Mouse (Mus musculus) heart, embryonic 12.5 days (tissue): ENCODE measurements around the gene Nelfe. TPM values are rescaled to one million over a fixed set of nuclear protein-coding genes. Genes with fewer than 3 reads are reported as not detected.
A peak's percentile ranks its signal among the peaks of the same experiment; 100 is the strongest.
"Not testable (repeated sequence)": the region's sequence is repeated elsewhere in the genome, so short reads cannot be mapped to it uniquely, and the experiment has no call there.

Experiments used
- ATAC-seq: fragments of 200-750 bp; cut with Nextera tagmentation; 2 replicates; pipeline ENCODE4 v1.8.0; 2017; ENCODE audit warnings: moderate TSS enrichment, moderate library complexity; ENCODE audit not compliant: insufficient number of reproducible peaks, low FRiP score
- H3K27ac ChIP-seq: fragments of 300-500 bp; sonication (generic); 2 replicates; pipeline ENCODE4 v1.5.1; 2016; ENCODE audit warnings: mild to moderate bottlenecking, moderate library complexity; ENCODE audit not compliant: poor library complexity, severe bottlenecking
- H3K27me3 ChIP-seq: fragments of 300-500 bp; sonication (generic); replicated peaks from 2 replicates; pipeline ENCODE4 v1.6.1; 2016; ENCODE audit warnings: mild to moderate bottlenecking, moderate library complexity
- H3K36me3 ChIP-seq: fragments of 300-500 bp; sonication (generic); 2 replicates; pipeline ENCODE4 v1.6.1; 2016; ENCODE audit warnings: mild to moderate bottlenecking, moderate library complexity
- H3K4me1 ChIP-seq: fragments of 300-500 bp; sonication (generic); replicated peaks from 2 replicates; pipeline ENCODE4 v1.6.1; 2016; ENCODE audit warnings: mild to moderate bottlenecking
- H3K4me2 ChIP-seq: fragments of 300-500 bp; sonication (generic); 2 replicates; pipeline ENCODE4 v1.6.1; 2016; ENCODE audit warnings: mild to moderate bottlenecking, moderate library complexity
- H3K4me3 ChIP-seq: fragments of 300-500 bp; sonication (generic); 2 replicates; pipeline ENCODE4 v1.5.1; 2016; ENCODE audit warnings: mild to moderate bottlenecking
- H3K9ac ChIP-seq: fragments of 300-500 bp; sonication (generic); 2 replicates; pipeline ENCODE4 v1.6.1; 2016; ENCODE audit warnings: mild to moderate bottlenecking, moderate library complexity
- H3K9me3 ChIP-seq: fragments of 300-500 bp; sonication (generic); replicated peaks from 2 replicates; pipeline ENCODE4 v1.6.1; 2016; ENCODE audit warnings: mild to moderate bottlenecking, moderate library complexity
- WGBS: fragments of 180-500 bp; shearing (Covaris S2); methylation state at CpG from one replicate; pipeline ENCODE4 v1.1.7; 2016; 5-methylcytosine and 5-hydroxymethylcytosine counted together
- polyA plus RNA-seq: library from polyadenylated mRNA; unstranded; fragments of >200 nt; fragmentation: Nextera tagmentation; extraction: Ambion mirVana; gene quantifications from 2 replicates; pipeline ENCODE4 v1.2.1, GENCODE M21; 2016

The Nelfe gene
- 73.7 and 81.3 TPM in 2 replicates for polyA plus RNA-seq

DNA sequence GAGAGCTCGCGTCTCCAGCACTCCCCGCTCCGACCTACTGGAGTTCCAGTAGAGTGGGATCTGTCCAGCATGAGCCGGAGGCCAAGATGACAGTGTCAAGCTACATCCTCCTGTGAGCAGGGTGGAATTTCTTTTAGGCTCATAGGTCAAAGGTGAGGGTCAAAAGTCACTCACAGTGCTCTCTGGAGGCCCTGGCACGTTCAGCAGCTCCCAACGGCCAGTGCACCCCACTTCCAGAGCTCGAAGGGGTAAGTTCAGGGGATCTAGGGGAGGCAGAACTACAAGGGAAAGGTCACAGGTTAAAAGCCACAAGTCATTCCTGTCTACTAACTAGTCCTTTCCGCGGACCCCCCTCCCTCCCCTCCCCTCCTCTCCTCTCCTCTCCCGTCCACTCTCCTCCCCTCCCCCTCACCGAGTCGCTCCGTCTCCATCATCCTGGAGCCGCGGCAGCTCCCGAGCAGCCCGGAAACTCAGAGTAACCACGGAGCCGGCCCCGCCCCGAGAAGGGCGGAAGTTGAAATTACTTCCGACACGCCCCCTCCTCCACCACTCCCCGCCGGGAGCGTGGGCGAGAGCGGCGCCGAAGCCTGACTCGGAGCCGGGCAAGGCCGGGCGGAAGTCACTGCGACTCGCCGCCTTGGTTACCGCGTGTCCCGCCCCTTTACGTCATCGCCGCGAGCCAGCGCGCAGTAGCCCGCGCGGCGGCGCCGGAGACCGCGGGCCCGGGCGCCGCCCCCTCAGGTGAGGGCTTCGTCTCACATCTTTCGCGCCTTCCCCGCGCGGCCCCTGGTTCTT, at the start of gene Nelfe, which contains the start of gene Skiv2l:
Gene Nelfe (plus strand): TSS at position 670 of the 795 bp plus-strand sequence.
Gene Skiv2l (minus strand): TSS at position 489 of the 795 bp plus-strand sequence.
- peak within 1 kb of the TSS; percentile 91 for H3K4me3 ChIP-seq
- under 1% methylated on average over 64 of the region's 65 CpGs for WGBS
- no peaks in the 10 kb centered on the region for H3K9me3 ChIP-seq
- no peaks in the 10 kb centered on the region for H3K27me3 ChIP-seq
- ATAC-seq = peak; percentile 97
- H3K27ac ChIP-seq = no peak within 1 kb of the TSS
- H3K36me3 ChIP-seq = peaks cover 61% of the 10 kb centered on the region
- H3K9ac ChIP-seq = peak within 1 kb of the TSS; percentile 87
- peak within 1 kb of the TSS; percentile 92 for H3K4me2 ChIP-seq
- H3K4me1 ChIP-seq = peaks cover 16% of the 10 kb centered on the region

DNA sequence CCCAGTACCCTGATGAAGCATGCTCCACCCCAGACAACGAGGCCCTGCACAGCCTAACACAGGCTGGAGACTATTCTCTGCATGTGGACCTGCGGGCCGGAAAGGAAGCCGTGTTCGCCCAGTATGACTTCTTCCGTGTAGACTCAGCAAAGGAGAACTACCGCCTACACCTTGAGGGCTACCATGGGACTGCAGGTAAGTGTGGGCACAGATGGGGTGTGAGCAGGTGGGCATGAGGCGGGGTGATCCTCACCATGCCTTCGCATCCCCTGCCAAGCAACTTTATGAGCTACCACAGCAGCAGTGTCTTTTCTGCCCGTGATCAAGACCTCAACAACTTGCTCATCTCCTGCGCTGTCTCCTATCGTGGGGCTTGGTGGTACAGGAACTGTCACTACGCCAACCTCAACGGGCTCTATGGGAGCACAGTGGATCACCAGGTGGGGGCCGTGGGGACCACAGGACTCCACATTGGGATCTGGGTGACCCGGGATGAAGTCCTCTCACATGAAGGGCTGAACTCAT, 49.3 kb upstream of the Nelfe start:
- not testable (repeated sequence) for ATAC-seq, H3K36me3 ChIP-seq, H3K4me1 ChIP-seq, H3K4me2 ChIP-seq, H3K27me3 ChIP-seq, H3K9me3 ChIP-seq, H3K4me3 ChIP-seq, H3K27ac ChIP-seq, H3K9ac ChIP-seq
- 85% methylated on average over 16 of the region's 16 CpGs for WGBS

GRCm38 (mm10) chr17:34802756-34803155, 47.4 kb upstream of the Nelfe start:
- not testable (repeated sequence) for H3K4me2 ChIP-seq, H3K9ac ChIP-seq, ATAC-seq, H3K4me3 ChIP-seq, H3K4me1 ChIP-seq, H3K27me3 ChIP-seq, H3K27ac ChIP-seq, H3K9me3 ChIP-seq, H3K36me3 ChIP-seq
- WGBS = 81% methylated on average over 9 of the region's 9 CpGs

DNA sequence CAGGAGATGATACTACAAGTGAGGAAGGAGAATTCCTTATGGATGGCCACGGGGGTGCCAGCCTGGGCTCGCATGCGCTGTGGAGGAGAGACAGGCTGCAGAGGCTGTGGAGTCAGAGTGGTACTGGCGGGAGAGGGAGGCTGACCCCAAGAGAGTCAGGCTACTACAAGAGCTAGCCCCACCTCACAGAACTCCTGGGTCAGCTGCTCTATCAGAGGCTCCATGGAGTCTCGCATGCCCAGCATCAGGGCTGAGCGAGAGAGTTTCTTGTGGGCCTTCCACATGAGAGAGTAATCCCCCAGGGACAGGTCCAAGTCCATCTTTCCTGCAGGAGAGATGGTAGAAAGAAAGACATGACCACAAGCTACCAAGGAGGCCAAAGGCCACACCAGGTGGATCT, 46.8 kb upstream of the Nelfe start:
- 88% methylated on average over 6 of the region's 6 CpGs for WGBS
- not testable (repeated sequence) for H3K27ac ChIP-seq, H3K9ac ChIP-seq, ATAC-seq, H3K36me3 ChIP-seq, H3K4me1 ChIP-seq, H3K4me3 ChIP-seq, H3K27me3 ChIP-seq, H3K4me2 ChIP-seq, H3K9me3 ChIP-seq

DNA sequence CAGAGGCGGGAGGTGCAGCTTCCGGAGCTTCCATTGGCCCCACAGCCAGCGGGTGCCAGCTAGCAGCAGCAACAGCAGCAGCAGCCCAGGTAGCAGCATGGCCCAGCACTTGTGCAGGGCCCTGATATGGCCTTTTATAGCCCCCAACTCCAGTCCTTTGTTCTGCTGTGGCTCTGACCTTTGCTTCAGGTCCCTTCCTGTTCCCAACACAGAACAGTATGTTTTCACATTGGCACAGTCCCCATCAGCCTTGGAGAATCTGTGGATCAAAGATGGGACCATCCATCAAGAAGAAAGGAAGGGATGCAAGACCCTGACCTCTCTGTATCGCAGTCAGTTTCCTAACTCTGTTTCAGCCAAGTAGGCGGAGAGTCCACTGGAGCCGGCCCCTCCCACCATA, 45.9 kb upstream of the Nelfe start, which contains the start of gene Cyp21a1:
Gene Cyp21a1 (minus strand): TSS at position 261 of the 400 bp plus-strand sequence.
- not testable (repeated sequence) for H3K4me1 ChIP-seq, H3K4me2 ChIP-seq, H3K4me3 ChIP-seq, ATAC-seq, H3K36me3 ChIP-seq, H3K27ac ChIP-seq, H3K27me3 ChIP-seq, H3K9me3 ChIP-seq, H3K9ac ChIP-seq
- 81% methylated on average over 6 of the region's 6 CpGs for WGBS

DNA sequence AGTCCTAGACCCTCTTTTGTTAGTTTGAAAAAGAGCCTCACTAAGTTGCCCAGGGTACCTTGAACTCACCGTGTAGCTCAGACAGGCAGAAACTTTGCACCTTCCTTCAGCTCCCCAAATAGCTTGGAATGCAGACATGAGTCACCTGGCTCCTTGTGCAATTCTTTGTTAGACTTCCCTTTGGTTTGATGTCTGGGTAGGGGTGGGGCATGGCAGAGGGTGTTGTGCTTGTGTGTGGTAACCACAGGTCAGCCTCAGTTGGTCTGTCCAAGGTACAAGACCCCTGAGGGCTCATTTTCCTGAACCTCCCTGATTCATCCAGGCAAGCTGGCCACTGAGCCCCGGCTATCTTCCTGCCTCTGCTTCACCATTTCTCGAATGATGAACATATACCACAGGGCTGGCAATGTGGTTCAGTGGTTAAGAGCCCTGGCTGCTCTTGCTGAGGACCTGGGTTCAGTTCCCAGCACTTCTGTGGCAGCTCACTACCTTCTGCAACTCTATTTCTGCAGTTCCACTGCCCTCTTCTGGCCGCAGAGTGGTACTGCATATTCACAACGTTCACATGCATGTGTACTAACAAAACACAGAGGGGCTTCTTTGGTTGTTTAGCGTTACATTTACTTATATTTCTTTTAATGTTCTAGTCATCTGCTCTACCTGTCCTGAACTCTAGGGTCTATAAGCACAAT, 45.2 kb upstream of the Nelfe start:
- Histone ChIP-seq H3K36me3 (no peaks in the 10 kb centered on the region), H3K9ac (no peak overlapping the region), H3K4me3 (no peak overlapping the region), H3K27me3 (no peaks in the 10 kb centered on the region), H3K9me3 (peaks cover 8% of the 10 kb centered on the region), H3K27ac (no peak overlapping the region), H3K4me1 (no peaks in the 10 kb centered on the region), H3K4me2 (no peak overlapping the region)
- WGBS = 73% methylated on average over 6 of the region's 6 CpGs
- no peak for ATAC-seq

- Histone ChIP-seq H3K9me3 (peaks cover 8% of the 10 kb centered on the region), H3K36me3 (no peaks in the 10 kb centered on the region), H3K9ac (no peak overlapping the region), H3K27ac (no peak overlapping the region), H3K4me3 (no peak overlapping the region), H3K27me3 (peaks cover 5% of the 10 kb centered on the region; the same call in 1 of the 2 replicates), H3K4me2 (no peak overlapping the region), H3K4me1 (no peaks in the 10 kb centered on the region)
- ATAC-seq = no peak
- 62% methylated on average over 3 of the region's 3 CpGs for WGBS
Measured at GRCm38 (mm10) chr17:34807176-34807575, 43.0 kb upstream of the Nelfe start.

DNA sequence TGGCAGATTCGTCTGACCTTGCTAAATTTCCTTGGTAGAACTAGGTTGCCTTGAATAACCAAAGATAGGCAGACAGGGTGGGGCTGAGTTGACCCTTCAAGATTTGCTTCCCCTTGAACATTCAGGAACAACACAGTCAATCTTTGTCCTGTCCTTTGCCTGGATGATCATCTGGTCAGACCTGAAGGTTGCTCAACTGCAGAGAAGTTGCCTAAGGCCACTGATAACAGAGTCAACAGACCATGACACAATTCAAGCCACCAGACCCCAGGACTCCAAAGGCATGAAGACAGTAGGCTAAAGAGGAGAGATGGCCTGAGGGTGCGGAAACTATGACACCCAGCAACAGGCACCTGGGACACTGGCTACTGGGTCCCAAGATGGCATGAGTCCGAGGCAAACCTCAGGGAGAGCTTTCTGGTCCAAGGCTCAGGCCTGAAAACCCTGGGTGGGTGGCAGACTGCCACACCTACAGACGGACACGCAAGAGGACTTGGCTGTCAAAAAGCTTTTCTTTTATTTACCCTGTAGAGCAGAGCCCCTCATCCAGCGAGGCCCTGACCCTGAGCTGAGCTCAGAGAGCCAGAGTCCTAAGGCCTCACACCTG, 41.5 kb upstream of the Nelfe start:
- Histone ChIP-seq H3K27ac (no peak overlapping the region), H3K4me2 (no peak overlapping the region), H3K9ac (no peak overlapping the region), H3K4me1 (no peaks in the 10 kb centered on the region), H3K27me3 (peaks cover 8% of the 10 kb centered on the region), H3K4me3 (no peak overlapping the region), H3K9me3 (peaks cover 8% of the 10 kb centered on the region), H3K36me3 (no peaks in the 10 kb centered on the region)
- ATAC-seq = no peak
- WGBS = 74% methylated on average over 6 of the region's 6 CpGs

GRCm38 (mm10) chr17:34810411-34810810, 39.8 kb upstream of the Nelfe start:
- H3K9ac ChIP-seq, H3K4me3 ChIP-seq, H3K27me3 ChIP-seq, H3K9me3 ChIP-seq, ATAC-seq, H3K27ac ChIP-seq, H3K4me1 ChIP-seq, H3K4me2 ChIP-seq, H3K36me3 ChIP-seq: not testable (repeated sequence)
- 78% methylated on average over 5 of the region's 5 CpGs for WGBS

- not testable (repeated sequence) for H3K27me3 ChIP-seq, H3K4me3 ChIP-seq, H3K27ac ChIP-seq, H3K9ac ChIP-seq, H3K4me2 ChIP-seq, H3K9me3 ChIP-seq, ATAC-seq, H3K4me1 ChIP-seq, H3K36me3 ChIP-seq
- 73% methylated on average over 8 of the region's 8 CpGs for WGBS
Measured at GRCm38 (mm10) chr17:34810811-34811210, 39.4 kb upstream of the Nelfe start.

DNA sequence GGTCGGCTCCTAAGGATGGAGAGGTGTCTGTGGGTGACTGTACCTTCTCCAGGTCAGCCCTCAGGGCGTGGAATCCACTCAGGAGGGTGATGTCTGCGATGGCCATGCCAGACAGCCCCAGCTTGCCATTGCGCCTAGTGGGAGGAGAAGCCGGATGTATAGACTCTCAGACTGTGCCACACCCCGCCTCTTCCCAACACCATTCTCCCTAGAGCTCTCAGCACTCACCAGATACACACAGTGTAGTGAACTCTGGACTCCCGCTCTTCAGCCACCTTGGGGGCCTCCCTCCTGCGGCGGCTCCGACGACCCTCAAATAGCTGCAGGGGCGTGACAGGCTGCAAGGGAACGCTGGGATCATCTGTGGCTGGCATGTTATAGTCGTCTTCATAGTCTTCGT, 38.9 kb upstream of the Nelfe start:
- Histone ChIP-seq H3K4me2 (no peak overlapping the region), H3K9ac (no peak overlapping the region; the same call in 1 of the 2 replicates), H3K36me3 (no peaks in the 10 kb centered on the region), H3K4me3 (no peak overlapping the region), H3K9me3 (no peaks in the 10 kb centered on the region), H3K4me1 (no peaks in the 10 kb centered on the region), H3K27ac (no peak overlapping the region), H3K27me3 (peaks cover 12% of the 10 kb centered on the region)
- 58% methylated on average over 15 of the region's 15 CpGs for WGBS
- no peak for ATAC-seq
